In genomic region chr14:54799686-54800085, GRCm38 (mm10) we compare ENCODE assay signal across 23 mouse cellular contexts. TPM values are rescaled to one million over a fixed set of nuclear protein-coding genes. Genes with fewer than 3 reads are reported as not detected.
DNase-seq lines count a peak whose midpoint lies in the region; ATAC-seq and TF ChIP-seq lines count a peak whose summit lies in the region.
"Had no signal": no experiment of that assay in that cellular context is flagged by ENCODE, and none has a peak within 500 bp of the region (broad histone marks: within the 10 kb centered on the region; RNA-seq: fewer than 3 reads in every experiment).

No protein-coding gene starts in this region.

- TF ChIP-seq CTCF in forebrain, postnatal 0 days (IDR thresholded peaks at IDR 0.05; ENCODE audit: low read depth), result peak; percentile 32; the same call in 1 of the 2 replicates
- TF ChIP-seq CTCF in heart, postnatal 0 days (IDR thresholded peaks at IDR 0.05; ENCODE audit: low read depth), result peak; percentile 18
- TF ChIP-seq CTCF in lung, embryonic 14.5 days (IDR thresholded peaks at IDR 0.05; ENCODE audit: low read depth), result peak; percentile 22

- no peaks in the 10 kb centered on the region for H3K27me3 ChIP-seq in forebrain, postnatal 0 days (ENCODE audit: insufficient read depth, low read length)
- H3K27me3 ChIP-seq in forebrain, embryonic 10.5 days (ENCODE audit: poor library complexity, severe bottlenecking), result no peaks in the 10 kb centered on the region
- H3K27me3 ChIP-seq in heart, postnatal 0 days (ENCODE audit: control insufficient read depth, insufficient read depth, low read length), result no peaks in the 10 kb centered on the region
- H3K27me3 ChIP-seq in heart, embryonic 11.5 days (ENCODE audit: control insufficient read depth, insufficient read depth, low read length), result no peaks in the 10 kb centered on the region; the same call in 1 of the 2 replicates
- H3K27me3 ChIP-seq in lung, embryonic 14.5 days (ENCODE audit: insufficient read depth, low read length), result no peaks in the 10 kb centered on the region
- H3K27me3 ChIP-seq: forebrain, embryonic 13.5 days had no signal

- no peak for ATAC-seq in forebrain, postnatal 0 days
- no peak for ATAC-seq in heart, postnatal 0 days (ENCODE audit: insufficient read depth, low read depth)
- ATAC-seq in heart, embryonic 11.5 days (replicated peaks; ENCODE audit: insufficient number of reproducible peaks, low FRiP score, low TSS enrichment), result no peak
- ATAC-seq in lung, embryonic 14.5 days (ENCODE audit: insufficient read depth), result no peak
- ATAC-seq: forebrain, embryonic 13.5 days; Patski had no signal

- 53% methylated on average over 10 of the region's 10 CpGs for WGBS in forebrain, postnatal 0 days
- 56% methylated on average over 10 of the region's 10 CpGs for WGBS in forebrain, embryonic 10.5 days
- 46% methylated on average over 10 of the region's 10 CpGs for WGBS in heart, postnatal 0 days
- 44% methylated on average over 10 of the region's 10 CpGs for WGBS in heart, embryonic 11.5 days (ENCODE audit: insufficient replicate concordance)
- 46% methylated on average over 10 of the region's 10 CpGs for WGBS in lung, embryonic 14.5 days

- no peaks in the 10 kb centered on the region for H3K9me3 ChIP-seq in forebrain, postnatal 0 days (ENCODE audit: low read length)
- no peaks in the 10 kb centered on the region for H3K9me3 ChIP-seq in forebrain, embryonic 10.5 days
- H3K9me3 ChIP-seq in heart, postnatal 0 days (replicated peaks; ENCODE audit: control insufficient read depth, low read length), result no peaks in the 10 kb centered on the region
- no peaks in the 10 kb centered on the region for H3K9me3 ChIP-seq in heart, embryonic 11.5 days (replicated peaks; ENCODE audit: control insufficient read depth, low read length)
- no peaks in the 10 kb centered on the region for H3K9me3 ChIP-seq in lung, embryonic 14.5 days (ENCODE audit: low read depth, low read length)
- H3K9me3 ChIP-seq: forebrain, embryonic 13.5 days; limb, embryonic 13.5 days had no signal

- H3K4me2 ChIP-seq in forebrain, postnatal 0 days (ENCODE audit: low read depth), result no peak overlapping the region
- H3K4me2 ChIP-seq in heart, postnatal 0 days (ENCODE audit: low read depth, low read length), result no peak overlapping the region
- H3K4me2 ChIP-seq in heart, embryonic 11.5 days, result no peak overlapping the region
- H3K4me2 ChIP-seq in lung, embryonic 14.5 days, result no peak overlapping the region
- H3K4me2 ChIP-seq: forebrain, embryonic 13.5 days; limb, embryonic 13.5 days; midbrain, embryonic 11.5 days had no signal

- no peak overlapping the region for H3K27ac ChIP-seq in forebrain, postnatal 0 days (ENCODE audit: low read depth, low read length)
- no peak overlapping the region for H3K27ac ChIP-seq in forebrain, embryonic 10.5 days
- no peak overlapping the region for H3K27ac ChIP-seq in heart, postnatal 0 days (ENCODE audit: low read depth)
- no peak overlapping the region for H3K27ac ChIP-seq in heart, embryonic 11.5 days (ENCODE audit: low read depth, low read length)
- H3K27ac ChIP-seq in lung, embryonic 14.5 days (ENCODE audit: low read depth), result no peak overlapping the region
- H3K27ac ChIP-seq: forebrain, embryonic 13.5 days; limb, embryonic 13.5 days had no signal

- DNase-seq in forebrain, postnatal 0 days, result no peak
- DNase-seq in forebrain, embryonic 10.5 days (ENCODE audit: extremely low spot score, low spot score), result no peak
- DNase-seq in heart, postnatal 0 days (ENCODE audit: low spot score), result no peak
- no peak for DNase-seq in lung, embryonic 14.5 days
- no peak for DNase-seq in lung, postnatal 4 days
- no peak for DNase-seq in gastrocnemius, adult 18-20 months (ENCODE audit: low spot score)
- DNase-seq in adrenal gland, postnatal 10 days, result no peak
- DNase-seq: cerebellum, postnatal 14 days; lung, adult 18-20 months; lung, postnatal 36 days; right cerebral cortex, postnatal 25 days; thymus, postnatal 14 days had no signal

- no peak overlapping the region for H3K9ac ChIP-seq in forebrain, postnatal 0 days
- no peak overlapping the region for H3K9ac ChIP-seq in heart, postnatal 0 days (replicated peaks; ENCODE audit: low read depth, low read length)
- H3K9ac ChIP-seq in heart, embryonic 11.5 days (ENCODE audit: low read depth, low read length), result no peak overlapping the region
- H3K9ac ChIP-seq in lung, embryonic 14.5 days, result no peak overlapping the region
- H3K9ac ChIP-seq: forebrain, embryonic 13.5 days; limb, embryonic 13.5 days had no signal

- H3K4me1 ChIP-seq in forebrain, postnatal 0 days (ENCODE audit: insufficient read depth), result no peaks in the 10 kb centered on the region
- no peaks in the 10 kb centered on the region for H3K4me1 ChIP-seq in forebrain, embryonic 10.5 days
- H3K4me1 ChIP-seq in heart, postnatal 0 days (ENCODE audit: control insufficient read depth, insufficient read depth), result no peaks in the 10 kb centered on the region; the same call in 1 of the 2 replicates
- H3K4me1 ChIP-seq in heart, embryonic 11.5 days (ENCODE audit: control insufficient read depth, insufficient read depth, low read length), result no peaks in the 10 kb centered on the region
- H3K4me1 ChIP-seq in lung, embryonic 14.5 days (ENCODE audit: insufficient read depth), result no peaks in the 10 kb centered on the region
- H3K4me1 ChIP-seq: forebrain, embryonic 13.5 days; limb, embryonic 13.5 days had no signal

- no peaks in the 10 kb centered on the region for H3K36me3 ChIP-seq in forebrain, postnatal 0 days (ENCODE audit: insufficient read depth)
- H3K36me3 ChIP-seq in forebrain, embryonic 10.5 days (replicated peaks), result no peaks in the 10 kb centered on the region
- no peaks in the 10 kb centered on the region for H3K36me3 ChIP-seq in heart, postnatal 0 days (replicated peaks; ENCODE audit: control insufficient read depth, insufficient read depth, low read length)
- no peaks in the 10 kb centered on the region for H3K36me3 ChIP-seq in heart, embryonic 11.5 days (ENCODE audit: control insufficient read depth, insufficient read depth, low read length)
- H3K36me3 ChIP-seq in lung, embryonic 14.5 days (ENCODE audit: insufficient read depth), result no peaks in the 10 kb centered on the region
- H3K36me3 ChIP-seq: limb, embryonic 13.5 days had no signal

- no peak overlapping the region for H3K4me3 ChIP-seq in forebrain, postnatal 0 days (ENCODE audit: low read depth, low read length)
- H3K4me3 ChIP-seq in forebrain, embryonic 10.5 days, result no peak overlapping the region
- no peak overlapping the region for H3K4me3 ChIP-seq in heart, postnatal 0 days (ENCODE audit: low read depth, low read length)
- no peak overlapping the region for H3K4me3 ChIP-seq in heart, embryonic 11.5 days (ENCODE audit: low read depth, low read length)
- no peak overlapping the region for H3K4me3 ChIP-seq in lung, embryonic 14.5 days (ENCODE audit: low read depth, low read length)
- H3K4me3 ChIP-seq: forebrain, embryonic 13.5 days; limb, embryonic 13.5 days had no signal

- no peak for TF ChIP-seq EP300 in heart, postnatal 0 days (IDR thresholded peaks at IDR 0.05; ENCODE audit: low read depth)

RNA-seq across cellular contexts. Expression of gene Rnf212b, which starts 14.3 kb away (rescaled TPM):
- total RNA-seq in forebrain, postnatal 0 days (2014; rRNA removed), result not detected in 2 replicates
- polyA plus RNA-seq in forebrain, postnatal 0 days (2015; fragmentation: Nextera tagmentation; extraction: Ambion mirVana), result not detected in 2 replicates
- not detected in 2 replicates for polyA plus RNA-seq in forebrain, embryonic 10.5 days (2016; fragmentation: Nextera tagmentation; extraction: Ambion mirVana)
- not detected in 2 replicates for total RNA-seq in heart, postnatal 0 days (2014; rRNA removed; ENCODE audit: low replicate concordance)
- polyA plus RNA-seq in heart, postnatal 0 days (2015; fragmentation: Nextera tagmentation; extraction: Ambion mirVana), result 0.15 TPM in 1 of 2 replicates, not detected in the other
- polyA plus RNA-seq in heart, embryonic 11.5 days (2014; fragmentation: Nextera tagmentation; extraction: Ambion mirVana), result not detected in 2 replicates
- polyA plus RNA-seq in lung, embryonic 14.5 days (2014; fragmentation: Nextera tagmentation; extraction: Ambion mirVana), result not detected in 2 replicates
- total RNA-seq in gastrocnemius, adult 18-20 months (2021), result 1 to 10 TPM; 3.0 to 4.1 TPM
- total RNA-seq in adrenal gland, postnatal 10 days (2021), result under 1 TPM in 1 of 2 experiments, not detected in 1; 0.87 TPM
- total RNA-seq: CH12.LX; left cerebral cortex, postnatal 10 days had no signal
- polyA plus RNA-seq: forebrain, embryonic 13.5 days; gonadal fat pad, adult 2 months; hindbrain, embryonic 11.5 days; intestine, embryonic 14.5 days; limb, embryonic 13.5 days; midbrain, embryonic 11.5 days; neural tube, embryonic 14.5 days; Patski had no signal

RNA-seq across cellular contexts. Expression of gene Slc7a8, which starts 17.9 kb away (rescaled TPM):
- total RNA-seq in forebrain, postnatal 0 days (2014; rRNA removed), result 11.8 and 13.3 TPM in 2 replicates
- polyA plus RNA-seq in forebrain, postnatal 0 days (2015; fragmentation: Nextera tagmentation; extraction: Ambion mirVana), result 12.5 and 14.5 TPM in 2 replicates
- 1.0 and 2.3 TPM in 2 replicates for polyA plus RNA-seq in forebrain, embryonic 10.5 days (2016; fragmentation: Nextera tagmentation; extraction: Ambion mirVana)
- 3.1 and 3.2 TPM in 2 replicates for total RNA-seq in heart, postnatal 0 days (2014; rRNA removed; ENCODE audit: low replicate concordance)
- 1.2 and 1.3 TPM in 2 replicates for polyA plus RNA-seq in heart, postnatal 0 days (2015; fragmentation: Nextera tagmentation; extraction: Ambion mirVana)
- 4.8 and 5.6 TPM in 2 replicates for polyA plus RNA-seq in heart, embryonic 11.5 days (2014; fragmentation: Nextera tagmentation; extraction: Ambion mirVana)
- 2.7 and 3.0 TPM in 2 replicates for polyA plus RNA-seq in lung, embryonic 14.5 days (2014; fragmentation: Nextera tagmentation; extraction: Ambion mirVana)
- total RNA-seq in gastrocnemius, adult 18-20 months (2021), result 10 to 100 TPM; 10.7 to 24.4 TPM
- 10 to 100 TPM; 29.4 to 30.6 TPM for total RNA-seq in adrenal gland, postnatal 10 days (2021)
